Mouse (Mus musculus) midbrain, postnatal 0 days (tissue): ENCODE data around the gene Cdh24. TPM values are rescaled to one million over a fixed set of nuclear protein-coding genes. Genes with fewer than 3 reads are reported as not detected.

Experiments
- ATAC-seq: fragments of 200-750 bp; cut with Nextera tagmentation; 2 replicates; pipeline ENCODE4 v1.8.0; 2017; ENCODE audit warnings: moderate number of reproducible peaks, mild to moderate bottlenecking, moderate TSS enrichment, moderate library complexity; ENCODE audit not compliant: low FRiP score
- DNase-seq: peaks from one replicate; pipeline ENCODE4 v3.0.0-alpha.2; 2015; ENCODE audit warnings: low spot score
- H3K27ac ChIP-seq: fragments of 300-500 bp; sonication (generic); 2 replicates; pipeline ENCODE4 v1.5.1; 2014; ENCODE audit warnings: low read depth, mild to moderate bottlenecking, low read length, mixed read lengths
- H3K27me3 ChIP-seq: fragments of 300-500 bp; sonication (generic); 2 replicates; pipeline ENCODE4 v1.6.1; 2014; ENCODE audit warnings: low read length, control low read depth, mixed read lengths; ENCODE audit not compliant: insufficient read depth
- H3K36me3 ChIP-seq: fragments of 300-500 bp; sonication (generic); 2 replicates; pipeline ENCODE4 v1.6.1; 2014; ENCODE audit warnings: low read length, control low read depth, mixed read lengths; ENCODE audit not compliant: insufficient read depth
- H3K4me1 ChIP-seq: fragments of 300-500 bp; sonication (generic); 2 replicates; pipeline ENCODE4 v1.6.1; 2014; ENCODE audit warnings: mild to moderate bottlenecking, control low read depth, antibody characterized with exemption, low read length, mixed read lengths; ENCODE audit not compliant: insufficient read depth
- H3K4me2 ChIP-seq: fragments of 300-500 bp; sonication (generic); 2 replicates; pipeline ENCODE4 v1.6.1; 2014; ENCODE audit warnings: low read depth, mild to moderate bottlenecking, low read length, mixed read lengths; ENCODE audit not compliant: poor library complexity, severe bottlenecking
- H3K4me3 ChIP-seq: fragments of 300-500 bp; sonication (generic); 2 replicates; pipeline ENCODE4 v1.5.1; 2014; ENCODE audit warnings: low read depth, mild to moderate bottlenecking, low read length, moderate library complexity
- H3K9ac ChIP-seq: fragments of 300-500 bp; sonication (generic); replicated peaks from 2 replicates; pipeline ENCODE4 v1.6.1; 2014; ENCODE audit warnings: mild to moderate bottlenecking, low read length, moderate library complexity, mixed read lengths; ENCODE audit not compliant: poor library complexity, severe bottlenecking
- H3K9me3 ChIP-seq: fragments of 300-500 bp; sonication (generic); 2 replicates; pipeline ENCODE4 v1.6.1; 2016; ENCODE audit warnings: low read length, control low read depth
- CTCF ChIP-seq: IDR thresholded peaks from 2 replicates; pipeline ENCODE4 v1.5.1; 2016; ENCODE audit warnings: antibody characterized with exemption, mild to moderate bottlenecking
- WGBS: fragments of 180-500 bp; shearing (Covaris S2); extraction: QIAGEN DNeasy Blood & Tissue Kit; methylation state at CpG from one replicate; pipeline ENCODE4 v1.1.7; 2014; 5-methylcytosine and 5-hydroxymethylcytosine counted together
- polyA plus RNA-seq: library from polyadenylated mRNA; unstranded; fragments of >200 nt; fragmentation: Nextera tagmentation; extraction: Ambion mirVana; gene quantifications from 2 replicates; pipeline ENCODE4 v1.2.1, GENCODE M21; 2015
- total RNA-seq: library from RNA; depleted of rRNA; stranded (reverse); fragments of >200 nt; gene quantifications from 2 replicates; pipeline ENCODE4 v1.2.3, GENCODE M21; 2014

Gene Cdh24
- total and polyA plus RNA-seq, 2 experiments from 2014 or later = 9.0 to 49.7 TPM

DNA sequence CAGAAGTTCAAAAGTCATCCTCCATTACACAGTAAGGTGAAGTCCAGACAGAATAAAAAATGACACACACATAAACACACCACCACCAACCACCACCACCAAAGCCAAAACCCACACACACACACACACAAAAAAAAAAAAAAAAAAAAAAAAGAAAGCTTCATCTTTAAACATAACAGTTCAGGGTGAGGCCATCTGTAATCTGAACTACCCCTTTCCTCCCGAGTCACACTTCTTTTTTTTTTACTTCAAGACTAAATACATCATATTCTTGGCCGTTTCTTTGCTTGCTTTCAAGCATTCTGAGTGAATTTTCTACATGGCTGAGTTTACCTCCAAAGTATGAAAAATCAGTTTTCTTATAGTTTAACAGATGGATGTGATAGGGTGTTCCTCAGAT is 39.6 kb downstream of the Cdh24 start:
- Histone ChIP-seq H3K9ac (no peak overlapping the region), H3K9me3 (no peaks in the 10 kb centered on the region), H3K27ac (no peak overlapping the region), H3K4me2 (no peak overlapping the region), H3K36me3 (no peaks in the 10 kb centered on the region), H3K27me3 (no peaks in the 10 kb centered on the region), H3K4me3 (no peak overlapping the region), H3K4me1 (peaks cover 6% of the 10 kb centered on the region; the same call in 1 of the 2 replicates)
- DNase-seq (no peak), ATAC-seq (no peak)
- 81% methylated on average over 2 of the region's 2 CpGs for WGBS
- no peak for TF ChIP-seq CTCF

DNA sequence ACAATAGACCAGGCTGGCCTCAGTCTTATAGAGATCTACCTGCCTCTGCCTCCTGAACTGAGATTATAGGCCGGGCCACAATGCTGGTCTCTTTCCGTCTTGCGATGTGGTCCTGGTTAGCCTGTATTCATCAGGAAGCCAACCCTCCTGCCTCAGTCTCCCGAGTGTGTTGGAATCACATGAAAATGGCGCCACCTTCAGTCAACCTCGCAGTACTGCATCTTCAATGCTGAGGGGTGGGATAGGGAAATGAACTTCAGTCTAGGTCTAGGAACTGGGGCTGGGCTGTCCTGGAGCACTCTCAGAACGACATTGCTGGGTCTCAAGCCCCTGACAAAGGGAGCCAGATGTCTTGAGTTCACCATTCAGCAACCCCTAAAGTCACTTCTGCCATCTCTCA is 44.1 kb downstream of the Cdh24 start:
- H3K9me3 ChIP-seq = no peaks in the 10 kb centered on the region
- no peak overlapping the region for H3K4me3 ChIP-seq
- no peaks in the 10 kb centered on the region for H3K36me3 ChIP-seq
- DNase-seq = no peak
- ATAC-seq = no peak
- TF ChIP-seq CTCF = peak; percentile 57
- H3K4me1 ChIP-seq = no peaks in the 10 kb centered on the region
- no peak overlapping the region for H3K9ac ChIP-seq
- no peaks in the 10 kb centered on the region for H3K27me3 ChIP-seq
- 79% methylated on average over 7 of the region's 7 CpGs for WGBS
- H3K4me2 ChIP-seq = no peak overlapping the region
- H3K27ac ChIP-seq = no peak overlapping the region

DNA sequence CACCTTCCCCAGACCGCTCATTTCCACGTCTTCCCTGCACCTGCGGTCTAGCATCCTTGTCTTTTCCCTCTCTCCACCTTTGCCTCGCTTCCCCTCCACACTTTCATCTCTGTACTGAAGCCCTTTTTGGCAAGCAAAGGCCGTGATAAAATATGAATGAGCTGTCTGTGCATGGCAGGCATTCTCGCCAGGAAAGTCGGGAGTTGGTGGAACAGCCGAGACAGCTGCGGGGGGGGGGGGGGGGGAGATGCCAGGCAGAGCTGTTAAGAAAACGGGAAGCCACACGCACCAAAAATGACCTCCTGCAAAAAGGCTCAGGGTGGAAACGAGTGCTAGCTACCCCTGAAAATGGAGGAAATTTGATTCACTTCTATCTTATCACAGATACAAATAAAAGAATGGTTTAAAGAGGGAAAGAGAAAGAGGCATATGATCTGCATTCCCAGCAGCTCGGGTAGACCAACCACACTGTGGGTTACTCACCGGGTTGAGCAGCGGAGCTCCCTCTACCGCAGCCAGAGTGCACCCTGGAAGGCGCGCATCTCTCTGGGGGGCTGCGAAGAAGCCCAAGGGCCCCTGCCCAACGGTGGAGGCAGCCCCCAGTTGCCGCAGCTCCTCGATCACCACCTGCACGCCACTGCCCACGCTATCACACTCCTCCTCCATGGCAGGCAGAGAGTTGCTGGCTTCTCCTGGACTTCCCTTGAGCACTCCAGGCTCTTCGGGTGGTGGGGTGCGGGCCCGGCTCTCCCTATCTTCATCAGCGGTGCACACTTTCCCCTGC is 46.3 kb downstream of the Cdh24 start:
- no peaks in the 10 kb centered on the region for H3K27me3 ChIP-seq
- H3K36me3 ChIP-seq = no peaks in the 10 kb centered on the region
- no peak overlapping the region for H3K4me2 ChIP-seq
- no peak overlapping the region for H3K27ac ChIP-seq
- TF ChIP-seq CTCF = 0 out of 2 replicates have a peak, but pooled peaks have one; percentile 3
- H3K9me3 ChIP-seq = no peaks in the 10 kb centered on the region
- WGBS = 64% methylated on average over 28 of the region's 28 CpGs
- no peaks in the 10 kb centered on the region for H3K4me1 ChIP-seq
- no peak for ATAC-seq
- DNase-seq = no peak
- H3K9ac ChIP-seq = no peak overlapping the region
- no peak overlapping the region for H3K4me3 ChIP-seq

DNA sequence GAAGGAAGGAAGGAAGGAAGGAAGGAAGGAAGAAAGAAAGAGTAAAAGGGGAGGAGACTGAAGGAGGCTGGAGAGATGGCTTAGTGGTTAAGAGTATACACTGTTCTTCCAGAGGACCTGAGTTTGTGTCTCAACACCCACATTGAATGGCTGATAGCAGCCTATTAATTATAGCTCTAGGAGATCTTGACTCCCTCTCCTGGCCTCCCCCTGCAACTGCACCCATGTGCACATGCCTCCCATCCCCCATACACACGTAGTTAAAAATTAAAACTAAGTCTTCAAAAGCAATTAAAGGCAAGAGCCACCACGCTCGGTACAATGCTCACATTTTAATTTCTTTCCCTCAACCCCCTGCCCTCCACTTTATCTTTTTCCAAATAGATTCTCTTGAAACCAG is 47.1 kb downstream of the Cdh24 start:
- DNase-seq (no peak), ATAC-seq (no peak)
- no peaks in the 10 kb centered on the region for H3K36me3 ChIP-seq
- peak; percentile 46 for TF ChIP-seq CTCF
- no peaks in the 10 kb centered on the region for H3K27me3 ChIP-seq
- H3K9ac ChIP-seq = no peak overlapping the region
- no peak overlapping the region for H3K27ac ChIP-seq
- H3K9me3 ChIP-seq = no peaks in the 10 kb centered on the region
- no peaks in the 10 kb centered on the region for H3K4me1 ChIP-seq
- 98% methylated on average over 3 of the region's 3 CpGs for WGBS
- H3K4me2 ChIP-seq = no peak overlapping the region
- H3K4me3 ChIP-seq = no peak overlapping the region

DNA sequence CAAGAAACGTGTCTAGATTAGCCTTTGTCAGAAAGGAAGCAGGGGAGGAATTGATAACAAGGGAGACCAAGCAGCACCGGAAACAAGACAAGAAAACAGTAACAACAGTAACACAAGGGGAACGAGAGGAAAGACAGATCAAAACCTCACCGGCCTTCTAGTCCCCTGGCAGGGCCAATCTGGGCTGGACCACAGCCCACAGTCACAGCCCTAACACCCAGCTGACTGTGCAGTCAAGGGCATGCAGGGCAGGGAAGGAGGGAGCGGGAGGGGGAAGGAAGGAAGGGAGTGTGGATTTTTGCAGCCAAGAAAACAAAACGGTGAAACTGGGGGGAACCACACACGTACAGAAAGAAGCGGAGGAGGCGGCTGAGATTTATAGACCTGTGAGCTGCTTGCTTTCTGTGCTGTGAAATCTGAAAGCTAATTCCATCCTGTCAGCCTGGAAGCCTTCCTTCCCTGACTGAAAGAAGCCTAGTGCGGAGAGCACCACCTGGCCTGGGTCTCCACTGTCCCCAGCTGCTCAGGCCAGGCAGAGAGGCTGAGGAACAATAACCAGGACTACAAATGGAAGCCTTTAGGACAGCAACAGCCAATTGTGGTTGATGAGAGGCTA is 48.7 kb downstream of the Cdh24 start:
- Histone ChIP-seq H3K4me1 (no peaks in the 10 kb centered on the region), H3K27me3 (no peaks in the 10 kb centered on the region), H3K27ac (peak overlapping the region; percentile 7; the same call in 1 of the 2 replicates), H3K36me3 (no peaks in the 10 kb centered on the region), H3K4me3 (no peak overlapping the region), H3K9ac (no peak overlapping the region), H3K4me2 (no peak overlapping the region), H3K9me3 (no peaks in the 10 kb centered on the region)
- DNase-seq (peak; percentile 42), ATAC-seq (0 out of 2 replicates have a peak, but pooled peaks have one; percentile 41)
- WGBS = 67% methylated on average over 10 of the region's 10 CpGs
- no peak for TF ChIP-seq CTCF

DNA sequence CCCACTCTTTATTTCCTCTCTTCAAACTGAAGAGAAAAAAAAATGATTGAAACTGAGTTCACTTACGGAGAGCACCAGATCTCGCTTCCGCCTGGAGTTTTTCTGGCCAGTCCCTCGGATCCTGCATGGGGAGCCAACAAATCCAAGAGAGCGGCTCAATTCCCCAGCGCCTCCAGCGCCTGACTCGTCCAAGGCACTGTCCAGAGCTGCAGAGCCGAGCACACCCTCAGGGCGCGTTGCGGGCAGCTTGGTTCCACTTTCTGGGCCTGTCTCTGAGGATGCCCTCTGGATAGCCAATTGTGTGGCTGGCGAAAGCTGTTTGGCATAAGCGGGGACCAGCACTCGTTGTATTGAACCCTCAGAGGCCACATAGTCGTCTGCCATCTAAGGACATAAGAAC is 50.1 kb downstream of the Cdh24 start:
- no peaks in the 10 kb centered on the region for H3K27me3 ChIP-seq
- no peak overlapping the region for H3K9ac ChIP-seq
- ATAC-seq = no peak
- TF ChIP-seq CTCF = no peak
- no peak overlapping the region for H3K4me3 ChIP-seq
- H3K4me1 ChIP-seq = no peaks in the 10 kb centered on the region
- no peak for DNase-seq
- 91% methylated on average over 16 of the region's 16 CpGs for WGBS
- H3K36me3 ChIP-seq = no peaks in the 10 kb centered on the region
- H3K9me3 ChIP-seq = no peaks in the 10 kb centered on the region
- no peak overlapping the region for H3K4me2 ChIP-seq
- H3K27ac ChIP-seq = no peak overlapping the region
